Mouse (Mus musculus): ENCODE data around the gene Ccdc78.
"Not testable (repeated sequence)": the region's sequence is repeated elsewhere in the genome, so short reads cannot be mapped to it uniquely, and the experiment has no call there.

The Ccdc78 gene

GRCm38 (mm10) chr17:25783086-25783485 is 3.3 kb upstream of the Ccdc78 start:
- no peak for DNase-seq (ENCODE audit: low spot score)

- DNase-seq (ENCODE audit: low spot score): no peak
Measured at GRCm38 (mm10) chr17:25783861-25784574, 2.4 kb upstream of the Ccdc78 start.

DNA sequence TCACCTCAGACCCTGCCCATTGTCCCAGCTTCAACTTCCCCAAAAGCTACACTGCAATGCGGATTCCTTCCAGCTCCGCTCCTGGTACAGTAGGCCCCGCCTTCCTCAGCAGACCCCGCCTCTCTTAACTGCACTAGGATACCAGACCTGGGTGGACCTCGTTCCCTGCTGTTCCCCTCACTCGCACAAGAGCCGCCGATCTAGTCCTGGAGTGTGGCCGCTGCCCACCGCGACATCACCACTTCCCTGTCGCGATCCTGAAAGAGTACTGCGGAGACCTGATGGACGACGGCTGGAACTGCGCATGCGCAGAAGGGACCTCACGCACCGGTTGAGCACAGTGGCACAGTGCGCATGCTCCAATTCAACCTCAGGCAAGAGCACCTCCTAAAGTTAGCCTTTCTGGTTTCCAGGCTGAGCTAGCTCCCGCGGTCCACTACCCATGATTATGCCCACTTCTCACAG is 1.1 kb upstream of the Ccdc78 start, which contains the start of gene Haghl:
Gene Haghl, minus strand, starts transcription at position 393 of the 465 bp plus-strand sequence.
- peak; percentile 92 for DNase-seq (ENCODE audit: low spot score)

- no peak for DNase-seq (ENCODE audit: low spot score)
Measured at GRCm38 (mm10) chr17:25786781-25787504, 563 bp downstream of the Ccdc78 start.

GRCm38 (mm10) chr17:25791320-25791842 is 5.0 kb downstream of the Ccdc78 start:
- DNase-seq (ENCODE audit: low spot score): no peak

GRCm38 (mm10) chr17:25791843-25792527 is 5.6 kb downstream of the Ccdc78 start:
- DNase-seq (ENCODE audit: low spot score): peak; percentile 85

DNA sequence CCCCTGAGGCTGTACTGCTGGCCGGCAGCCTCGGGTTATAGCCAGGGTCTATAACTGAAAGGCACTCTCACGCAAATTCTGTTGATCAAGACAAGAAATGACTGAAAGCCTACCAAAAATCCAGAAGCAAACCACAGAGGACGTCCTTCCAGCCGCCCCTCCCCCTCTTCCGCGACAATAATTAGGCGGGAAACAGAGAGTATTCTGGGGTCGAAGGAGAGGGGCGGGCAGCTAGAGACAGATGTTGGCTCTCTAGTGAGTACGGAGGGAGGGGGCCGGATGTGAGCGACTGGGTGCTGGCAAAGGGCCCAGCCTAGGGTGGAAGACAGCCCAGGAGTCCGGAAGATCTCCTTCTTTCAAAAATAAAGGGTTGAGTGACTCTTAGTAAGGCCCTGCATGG is 6.2 kb downstream of the Ccdc78 start, which contains the start of gene Fam173a:
Gene Fam173a, minus strand, starts transcription at position 287 of the 400 bp plus-strand sequence.
- peak; percentile 83 for DNase-seq (ENCODE audit: low spot score)

- DNase-seq (ENCODE audit: low spot score): no peak
Measured at GRCm38 (mm10) chr17:25794197-25794596, 7.8 kb downstream of the Ccdc78 start.

- DNase-seq (ENCODE audit: low spot score): no peak
Measured at GRCm38 (mm10) chr17:25794998-25795397, 8.6 kb downstream of the Ccdc78 start.

GRCm38 (mm10) chr17:25795609-25796092 is 9.3 kb downstream of the Ccdc78 start, which contains the start of gene AC134908.4:
Gene AC134908.4 (minus strand): TSS chr17:25795659.
- DNase-seq (ENCODE audit: low spot score): no peak

DNA sequence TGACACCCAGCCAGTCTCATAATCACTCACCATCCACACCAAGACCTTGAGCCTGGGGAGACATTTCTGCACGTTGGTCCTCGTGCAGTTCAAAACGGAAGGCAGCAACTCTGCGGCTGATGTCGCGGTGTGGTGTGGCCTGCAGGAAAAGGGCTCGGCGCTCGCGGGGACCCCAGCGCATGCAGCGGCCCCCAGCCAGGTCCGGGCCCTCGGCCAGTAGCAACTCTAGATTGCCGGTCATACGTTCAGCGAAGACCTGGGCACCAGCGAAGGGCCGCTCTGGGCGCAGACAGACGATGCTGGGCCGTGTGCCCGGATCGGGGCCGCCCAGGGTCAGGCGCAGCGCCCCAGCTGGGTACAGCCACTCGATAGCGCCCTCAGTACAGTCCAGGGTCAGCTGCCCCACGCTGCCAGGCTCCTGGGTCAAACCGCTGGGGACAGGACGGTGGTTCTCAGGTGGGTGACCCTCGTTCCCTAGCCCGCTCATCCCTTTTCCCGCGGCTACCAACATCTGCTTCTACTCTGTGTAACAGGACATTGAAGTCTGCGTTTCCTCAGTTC is 9.9 kb downstream of the Ccdc78 start:
- no peak for DNase-seq (ENCODE audit: low spot score)

DNA sequence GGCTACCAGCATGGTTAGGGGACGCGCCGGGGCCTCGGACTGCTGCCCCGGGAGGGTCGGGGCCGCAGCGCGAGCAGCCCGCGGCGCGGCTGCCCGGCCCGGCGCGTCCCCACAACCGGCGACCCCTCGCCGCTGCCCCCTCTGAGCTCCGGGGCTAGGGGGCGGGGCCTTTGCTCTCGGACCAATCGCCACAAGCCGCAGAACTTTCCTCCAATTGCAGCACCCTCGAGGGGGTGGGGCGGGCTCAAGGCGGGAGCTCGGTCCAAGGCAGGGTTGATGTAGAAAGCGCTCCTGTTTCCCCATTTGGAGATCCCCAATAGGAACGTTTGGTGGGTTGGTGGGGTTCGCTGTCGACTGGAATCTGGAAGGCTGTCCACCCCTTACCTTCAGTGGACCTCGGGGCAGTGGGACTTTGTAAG is 10.6 kb downstream of the Ccdc78 start, which contains the start of gene Metrn:
Gene Metrn, minus strand, starts transcription at position 186 of the 419 bp plus-strand sequence.
- peak; percentile 77 for DNase-seq (ENCODE audit: low spot score)

- DNase-seq (ENCODE audit: low spot score): peak; percentile 82
Measured at GRCm38 (mm10) chr17:25801029-25801428, 14.6 kb downstream of the Ccdc78 start.

- DNase-seq (ENCODE audit: low spot score): no peak
Measured at GRCm38 (mm10) chr17:25802825-25803517, 16.6 kb downstream of the Ccdc78 start.

DNA sequence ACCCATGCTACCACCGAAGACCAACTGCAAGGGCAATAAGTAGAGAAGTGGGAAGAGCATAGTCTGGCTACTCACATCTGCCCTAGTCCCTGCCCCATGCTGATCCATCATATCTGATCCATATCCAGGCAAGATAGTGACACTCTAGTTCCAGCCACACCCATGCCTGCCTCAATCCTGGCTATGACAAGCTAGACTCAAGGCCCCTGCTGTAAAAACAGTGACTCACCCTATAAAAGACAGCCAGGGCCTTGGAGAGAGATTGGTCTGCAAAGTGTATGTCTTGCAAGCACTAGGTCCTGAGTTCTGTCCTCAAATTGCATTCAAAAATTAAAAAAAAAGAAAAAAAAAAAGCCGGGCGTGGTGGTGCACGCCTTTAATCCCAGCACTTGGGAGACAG is 20.1 kb downstream of the Ccdc78 start:
- no peak for DNase-seq (ENCODE audit: low spot score)

DNA sequence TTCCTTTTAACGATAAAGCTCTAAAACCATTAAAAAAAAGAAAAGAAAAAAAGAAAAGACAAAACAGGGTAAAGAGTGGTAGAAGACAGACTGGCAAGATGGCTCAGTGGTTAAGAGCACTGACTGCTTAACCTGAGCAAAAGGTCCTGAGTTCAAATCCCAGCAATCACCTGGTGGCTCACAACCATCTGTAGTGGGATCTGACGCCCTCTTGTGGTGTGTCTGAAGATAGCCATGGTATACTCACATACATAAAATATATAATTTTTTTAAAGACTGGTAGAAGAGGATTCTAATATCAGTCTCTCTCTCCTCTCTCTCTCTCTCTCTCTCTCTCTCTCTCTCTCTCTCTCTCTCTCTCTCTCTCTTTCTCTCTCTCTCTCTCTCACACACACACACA is 21.1 kb downstream of the Ccdc78 start:
- not testable (repeated sequence) for DNase-seq (ENCODE audit: low spot score)

- DNase-seq (ENCODE audit: low spot score): no peak
Measured at GRCm38 (mm10) chr17:25808028-25808427, 21.6 kb downstream of the Ccdc78 start.

DNA sequence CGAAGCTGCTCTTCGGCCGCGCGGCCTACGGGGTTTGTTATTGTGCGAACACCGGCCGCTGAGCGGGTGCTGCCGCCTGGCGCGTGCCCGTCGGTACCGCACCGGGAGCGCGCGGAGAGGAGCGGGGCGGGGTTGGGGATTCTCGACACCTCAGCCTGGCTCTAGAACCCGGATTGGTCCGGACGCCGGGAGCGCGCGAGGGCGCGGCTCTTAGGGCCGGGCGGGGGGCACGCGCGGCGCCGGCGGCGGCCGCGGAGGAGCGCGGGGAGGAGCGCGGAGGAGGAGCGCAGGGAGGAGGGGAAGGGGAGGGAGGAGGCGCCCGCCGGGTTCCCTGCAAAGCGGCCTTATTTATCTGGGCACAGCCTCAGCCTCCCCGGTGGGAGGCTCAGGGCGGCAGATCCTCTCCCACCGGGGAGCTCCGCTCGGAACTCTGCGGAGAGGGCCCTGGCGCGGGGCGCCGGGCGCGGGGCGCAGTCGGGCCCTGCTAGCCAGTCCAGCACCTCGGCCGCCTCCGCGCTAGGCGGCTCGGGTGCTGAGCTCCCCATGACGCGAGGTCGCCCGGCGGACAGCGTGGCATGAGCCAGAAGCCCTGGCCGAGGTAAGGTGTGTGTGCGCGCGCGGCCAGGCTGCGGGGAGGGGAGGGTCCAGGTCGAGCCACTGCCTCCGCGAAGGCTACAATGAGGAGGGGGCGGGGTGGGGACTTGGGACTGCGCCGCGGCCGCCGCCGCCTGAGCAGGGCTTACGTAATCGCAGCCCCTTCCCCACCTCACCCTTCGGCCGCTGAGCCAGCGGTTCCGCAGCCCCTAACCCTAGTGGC is 22.6 kb downstream of the Ccdc78 start, which contains the start of gene Fbxl16:
Gene Fbxl16, plus strand, starts transcription at position 297 of the 817 bp plus-strand sequence.
- DNase-seq (ENCODE audit: low spot score): peak; percentile 23

DNA sequence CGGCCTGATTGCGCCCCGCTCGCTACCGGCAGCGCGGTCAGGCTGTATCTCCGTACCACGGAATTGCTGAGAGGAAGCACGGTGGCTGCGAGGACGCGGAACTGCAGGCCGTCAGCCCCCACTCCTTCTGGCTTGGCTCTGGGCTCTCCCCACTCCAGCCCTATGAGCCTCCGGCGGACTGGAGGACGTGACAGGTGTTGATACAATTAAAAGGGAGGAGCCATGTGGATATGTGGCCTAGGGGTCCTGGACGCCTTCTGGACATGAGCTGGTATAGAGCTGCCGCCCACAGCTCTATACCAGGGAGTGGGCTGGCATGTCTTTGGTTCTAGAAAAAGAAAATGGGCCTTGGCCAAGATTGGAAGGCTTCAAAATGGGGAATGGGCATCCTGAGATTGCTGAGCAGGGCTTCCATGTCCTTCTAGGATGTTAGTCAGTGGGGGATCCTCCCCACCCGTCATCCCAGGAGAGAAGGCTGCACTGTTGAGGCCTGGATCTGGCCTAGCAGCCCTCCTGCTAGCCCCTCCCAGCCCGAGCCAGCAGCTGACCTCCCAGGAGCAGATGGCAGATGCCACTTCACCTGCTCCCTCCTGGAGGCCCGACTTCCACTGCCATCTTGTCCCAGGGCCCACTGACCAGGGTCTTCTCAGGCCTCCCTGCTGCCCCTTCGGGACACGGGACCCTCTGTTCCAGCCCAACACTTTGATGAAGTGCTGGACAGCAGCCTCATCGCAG is 23.4 kb downstream of the Ccdc78 start:
- DNase-seq (ENCODE audit: low spot score): no peak

All from T-cell, adult 2 months (primary cell).